Mouse (Mus musculus) myocyte (in vitro differentiated cells): ENCODE results near the gene Srsf3. TPM values are rescaled to one million over a fixed set of nuclear protein-coding genes. Genes with fewer than 3 reads are reported as not detected.
A peak's percentile ranks its signal among the peaks of the same experiment; 100 is the strongest.
"Not testable (repeated sequence)": the region's sequence is repeated elsewhere in the genome, so short reads cannot be mapped to it uniquely, and the experiment has no call there.

Source experiments
- H3K27me3 ChIP-seq: one replicate; pipeline ENCODE4 v1.6.1; 2011; ENCODE audit not compliant: control insufficient read depth, insufficient read depth, insufficient read length
- H3K36me3 ChIP-seq: one replicate; pipeline ENCODE4 v1.6.1; 2011; ENCODE audit not compliant: control insufficient read depth, insufficient read depth
- H3K4me2 ChIP-seq: one replicate; pipeline ENCODE4 v1.6.1; 2011; ENCODE audit warnings: low read depth, control low read depth
- H3K4me3 ChIP-seq: one replicate; pipeline ENCODE4 v1.5.1; 2011; ENCODE audit warnings: mild to moderate bottlenecking, control low read depth, moderate library complexity
- H3K79me2 ChIP-seq: one replicate; pipeline ENCODE4 v1.6.1; 2011; ENCODE audit not compliant: control insufficient read depth, insufficient read depth
- H3ac ChIP-seq: one replicate; pipeline ENCODE4 v1.6.1; 2011; ENCODE audit not compliant: control insufficient read depth, insufficient read length
- CEBPB ChIP-seq: IDR thresholded peaks from 2 replicates; pipeline ENCODE4 v1.6.1; 2011; ENCODE audit warnings: mild to moderate bottlenecking, moderate library complexity; ENCODE audit not compliant: poor library complexity, insufficient read depth, severe bottlenecking
- E2F4 ChIP-seq: IDR thresholded peaks from one replicate; pipeline ENCODE4 v1.6.1; 2011; ENCODE audit warnings: mild to moderate bottlenecking, control low read depth, moderate library complexity; ENCODE audit not compliant: insufficient read depth
- MAX ChIP-seq: IDR thresholded peaks from one replicate; pipeline ENCODE4 v1.6.1; 2011; ENCODE audit warnings: low read depth, mild to moderate bottlenecking, control low read depth
- MYOD1 ChIP-seq, 3 experiments: IDR thresholded peaks; one replicate each; pipeline ENCODE4 v1.6.1; 2011; ENCODE audit warnings: control low read depth in 2 of 3, low read depth in 2 of 3, mild to moderate bottlenecking in 2 of 3, moderate library complexity in 1 of 3; ENCODE audit not compliant: insufficient read length in 2 of 3, control insufficient read depth in 1 of 3
- MYOG ChIP-seq, 3 experiments: IDR thresholded peaks; one replicate each; pipeline ENCODE4 v1.6.1; 2011; ENCODE audit warnings: control low read depth in 2 of 3, low read depth in 2 of 3, mild to moderate bottlenecking in 2 of 3; ENCODE audit not compliant: insufficient read length in 2 of 3, control insufficient read depth in 1 of 3, insufficient read depth in 1 of 3
- POLR2A ChIP-seq: IDR thresholded peaks from one replicate; pipeline ENCODE4 v1.6.1; 2011; ENCODE audit warnings: low read depth, mild to moderate bottlenecking, control low read depth, moderate library complexity; ENCODE audit not compliant: insufficient read length
- POLR2AphosphoS2 ChIP-seq: IDR thresholded peaks from one replicate; pipeline ENCODE4 v1.6.1; 2011; ENCODE audit warnings: low read depth, control low read depth; ENCODE audit not compliant: insufficient read length
- REST ChIP-seq: IDR thresholded peaks from one replicate; pipeline ENCODE4 v1.6.1; 2011; ENCODE audit warnings: mild to moderate bottlenecking, control low read depth, moderate library complexity; ENCODE audit not compliant: insufficient read depth, insufficient read length
- SRF ChIP-seq: IDR thresholded peaks from one replicate; pipeline ENCODE4 v1.6.1; 2011; ENCODE audit warnings: low read depth; ENCODE audit not compliant: control insufficient read depth, insufficient read length
- TCF12 ChIP-seq: IDR thresholded peaks from one replicate; pipeline ENCODE4 v1.6.1; 2011; ENCODE audit warnings: mild to moderate bottlenecking, control low read depth; ENCODE audit not compliant: poor library complexity, insufficient read depth, severe bottlenecking
- TCF3 ChIP-seq: IDR thresholded peaks from one replicate; pipeline ENCODE4 v1.6.1; 2011; ENCODE audit warnings: low read depth, control low read depth; ENCODE audit not compliant: insufficient read length
- USF1 ChIP-seq: IDR thresholded peaks from one replicate; pipeline ENCODE4 v1.6.1; 2011; ENCODE audit warnings: low read depth, mild to moderate bottlenecking, control low read depth, moderate library complexity
- polyA plus RNA-seq: library from polyadenylated mRNA; unstranded; fragments of >200 nt; fragmentation: generic; extraction: Trizol; gene quantifications from one replicate; pipeline ENCODE4 v1.2.1, GENCODE M21; 2012; ENCODE audit warnings: missing spikeins

Srsf3 gene
- polyA plus RNA-seq, 1 experiment = 98.2 TPM

DNA sequence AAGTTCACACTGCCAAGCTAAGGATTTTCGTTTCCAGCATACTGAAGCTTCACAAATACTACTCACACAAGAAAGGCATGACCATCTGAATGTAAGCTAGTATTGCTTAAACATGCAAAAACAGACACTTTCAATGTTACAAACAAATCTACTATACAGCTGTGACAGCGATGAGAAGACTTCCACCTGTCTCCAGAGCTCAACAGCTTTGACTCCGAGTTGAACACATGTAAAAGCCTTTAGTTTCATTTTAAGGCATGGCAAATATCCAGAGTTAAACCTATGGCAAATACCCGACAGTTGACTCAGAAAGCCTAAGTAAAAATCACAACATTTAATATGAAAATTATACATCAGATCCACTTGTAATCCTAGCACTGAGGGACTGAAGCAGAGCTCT, 44.1 kb upstream of the Srsf3 start:
- H3K79me2 ChIP-seq = no peaks in the 10 kb centered on the region
- no peaks in the 10 kb centered on the region for H3K27me3 ChIP-seq
- H3K4me2 ChIP-seq = peak overlapping the region; percentile 7
- H3ac ChIP-seq = no peak overlapping the region
- no peak overlapping the region for H3K4me3 ChIP-seq
- TF ChIP-seq POLR2A = no peak
- TF ChIP-seq MYOD1 (IDR thresholded peaks at IDR 0.05; ENCODE audit: control insufficient read depth in 1 of 3, insufficient read length in 2 of 3, low read depth in 2 of 3) = peak in 2 of 3 experiments; percentile 40 to 72
- peaks cover 54% of the 10 kb centered on the region for H3K36me3 ChIP-seq

DNA sequence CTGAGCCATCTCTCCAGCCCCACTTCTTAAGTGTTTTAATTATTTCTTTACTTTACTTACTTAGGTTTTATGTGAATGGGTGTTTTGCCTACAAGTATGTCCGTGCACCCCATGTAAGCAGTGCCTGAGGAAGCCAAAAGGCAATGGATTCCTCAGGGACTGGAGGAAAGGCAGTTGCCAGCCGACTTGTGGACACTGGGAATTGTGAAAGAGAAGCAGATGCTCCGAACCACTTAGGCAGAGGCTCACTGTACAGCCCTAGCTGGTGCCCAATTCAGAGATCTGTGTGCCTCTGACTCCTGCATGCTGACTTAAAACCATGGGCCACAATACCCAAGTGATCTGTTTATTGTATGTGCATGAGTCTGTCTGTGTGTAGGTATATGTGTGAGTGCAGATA, 43.4 kb upstream of the Srsf3 start:
- Histone ChIP-seq H3K4me2 (no peak overlapping the region), H3K79me2 (no peaks in the 10 kb centered on the region), H3ac (no peak overlapping the region), H3K4me3 (no peak overlapping the region), H3K36me3 (peaks cover 48% of the 10 kb centered on the region), H3K27me3 (no peaks in the 10 kb centered on the region)
- TF ChIP-seq POLR2AphosphoS2 (no peak), POLR2A (no peak), TCF3 (no peak), MYOG (IDR thresholded peaks at IDR 0.05; ENCODE audit: control insufficient read depth in 1 of 3, insufficient read depth in 1 of 3, insufficient read length in 2 of 3, low read depth in 2 of 3) (no peak), SRF (no peak), MYOD1 (IDR thresholded peaks at IDR 0.05; ENCODE audit: control insufficient read depth in 1 of 3, insufficient read length in 2 of 3, low read depth in 2 of 3) (no peak), REST (no peak), USF1 (no peak), TCF12 (no peak), MAX (no peak), E2F4 (no peak)

GRCm38 (mm10) chr17:28990060-28990459, 42.4 kb upstream of the Srsf3 start:
- H3K36me3 ChIP-seq = peaks cover 41% of the 10 kb centered on the region
- H3K4me3 ChIP-seq = no peak overlapping the region
- no peak overlapping the region for H3ac ChIP-seq
- TF ChIP-seq SRF = no peak
- no peak for TF ChIP-seq CEBPB
- no peak for TF ChIP-seq TCF3
- TF ChIP-seq MAX = no peak
- TF ChIP-seq USF1 = no peak
- TF ChIP-seq POLR2A = no peak
- TF ChIP-seq MYOG (IDR thresholded peaks at IDR 0.05; ENCODE audit: control insufficient read depth in 1 of 3, insufficient read depth in 1 of 3, insufficient read length in 2 of 3, low read depth in 2 of 3) = no peak
- no peak for TF ChIP-seq POLR2AphosphoS2
- TF ChIP-seq REST = no peak
- no peak for TF ChIP-seq MYOD1 (IDR thresholded peaks at IDR 0.05; ENCODE audit: control insufficient read depth in 1 of 3, insufficient read length in 2 of 3, low read depth in 2 of 3)
- TF ChIP-seq TCF12 = no peak
- TF ChIP-seq E2F4 = no peak
- no peak overlapping the region for H3K4me2 ChIP-seq
- H3K27me3 ChIP-seq = no peaks in the 10 kb centered on the region
- no peaks in the 10 kb centered on the region for H3K79me2 ChIP-seq

DNA sequence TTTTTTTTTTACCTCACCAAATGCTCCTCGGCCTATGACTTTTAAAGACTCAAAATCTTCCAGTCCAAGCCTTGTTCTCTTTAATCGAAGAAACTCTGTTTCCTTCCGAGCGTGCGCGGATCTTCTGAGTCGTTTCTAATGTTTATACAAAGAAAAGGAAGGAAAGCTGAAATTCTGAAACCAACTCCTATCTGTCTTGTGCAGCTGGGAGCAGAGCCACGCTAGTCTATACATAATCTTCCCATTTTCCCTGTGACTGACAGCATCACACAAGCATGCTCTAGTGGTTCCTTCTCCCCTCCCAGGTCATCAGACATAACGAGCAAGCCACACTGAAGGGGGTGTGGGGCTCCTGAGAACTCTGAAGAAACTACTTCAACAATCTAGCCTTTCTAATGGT, 41.1 kb upstream of the Srsf3 start:
- no peak for TF ChIP-seq CEBPB
- TF ChIP-seq REST = no peak
- TF ChIP-seq E2F4 = no peak
- no peak for TF ChIP-seq MYOG (IDR thresholded peaks at IDR 0.05; ENCODE audit: control insufficient read depth in 1 of 3, insufficient read depth in 1 of 3, insufficient read length in 2 of 3, low read depth in 2 of 3)
- no peak for TF ChIP-seq TCF3
- no peak for TF ChIP-seq POLR2AphosphoS2
- no peak for TF ChIP-seq USF1
- no peak for TF ChIP-seq POLR2A
- TF ChIP-seq TCF12 = no peak
- TF ChIP-seq MYOD1 (IDR thresholded peaks at IDR 0.05; ENCODE audit: control insufficient read depth in 1 of 3, insufficient read length in 2 of 3, low read depth in 2 of 3) = no peak
- no peak for TF ChIP-seq MAX
- no peak for TF ChIP-seq SRF
- Histone ChIP-seq H3K36me3 (peaks cover 36% of the 10 kb centered on the region), H3K79me2 (peaks cover 7% of the 10 kb centered on the region), H3K4me3 (no peak overlapping the region), H3K27me3 (no peaks in the 10 kb centered on the region), H3K4me2 (no peak overlapping the region), H3ac (no peak overlapping the region)

DNA sequence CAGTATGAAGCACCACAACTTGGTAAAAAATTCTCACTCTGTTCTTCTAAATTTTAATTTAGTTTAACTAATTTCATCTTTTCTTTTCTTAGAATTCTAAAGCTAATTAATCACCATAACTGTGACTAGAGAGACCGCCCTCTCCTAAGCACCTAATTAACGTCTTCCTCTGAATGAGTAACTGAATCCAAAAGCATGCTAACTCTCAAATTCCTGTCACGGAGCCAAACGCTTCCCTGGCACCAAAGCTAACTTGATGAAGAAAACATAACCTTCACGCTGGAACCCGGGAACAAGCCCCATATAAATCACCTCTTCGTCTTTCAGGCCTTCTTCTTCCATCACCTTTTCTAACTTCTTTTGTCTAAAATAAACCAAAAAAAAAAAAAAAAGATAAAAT, 40.3 kb upstream of the Srsf3 start:
- no peak overlapping the region for H3K4me3 ChIP-seq
- H3K79me2 ChIP-seq = peaks cover 7% of the 10 kb centered on the region
- no peak overlapping the region for H3ac ChIP-seq
- no peaks in the 10 kb centered on the region for H3K27me3 ChIP-seq
- TF ChIP-seq MYOG (IDR thresholded peaks at IDR 0.05; ENCODE audit: control insufficient read depth in 1 of 3, insufficient read depth in 1 of 3, insufficient read length in 2 of 3, low read depth in 2 of 3) = no peak
- no peak for TF ChIP-seq MYOD1 (IDR thresholded peaks at IDR 0.05; ENCODE audit: control insufficient read depth in 1 of 3, insufficient read length in 2 of 3, low read depth in 2 of 3)
- no peak for TF ChIP-seq POLR2AphosphoS2
- no peak for TF ChIP-seq MAX
- no peak for TF ChIP-seq REST
- TF ChIP-seq POLR2A = no peak
- TF ChIP-seq CEBPB = no peak
- no peak for TF ChIP-seq E2F4
- no peak for TF ChIP-seq SRF
- H3K4me2 ChIP-seq = no peak overlapping the region
- H3K36me3 ChIP-seq = peaks cover 34% of the 10 kb centered on the region

GRCm38 (mm10) chr17:28993004-28993403, 39.4 kb upstream of the Srsf3 start:
- H3K4me2 ChIP-seq, H3K4me3 ChIP-seq, H3K79me2 ChIP-seq, H3K27me3 ChIP-seq, H3ac ChIP-seq: not testable (repeated sequence)
- peaks cover 34% of the 10 kb centered on the region for H3K36me3 ChIP-seq
